Mouse (Mus musculus): ENCODE measurements around the gene Stk11ip.

DNA sequence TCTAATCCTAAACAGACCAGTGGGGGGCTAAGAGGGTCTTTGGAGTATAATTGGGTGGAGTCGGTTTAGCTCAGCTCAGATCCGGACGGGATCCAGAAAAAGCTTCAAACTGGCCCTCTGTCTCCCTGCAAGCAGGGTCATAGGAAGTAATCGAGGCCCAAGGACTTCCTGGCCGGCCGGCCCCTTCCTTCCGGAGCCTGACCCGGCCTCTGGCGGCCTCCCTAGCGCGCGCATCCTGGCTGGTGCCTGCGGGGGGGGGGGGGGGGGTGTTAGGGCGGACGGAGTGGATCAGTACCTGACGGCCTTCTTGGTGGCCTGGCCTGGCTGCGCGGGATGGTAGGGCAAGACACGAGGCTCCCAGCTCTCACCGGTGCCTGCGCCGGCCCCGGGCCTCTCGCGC, 42.8 kb upstream of the Stk11ip start:
- TF ChIP-seq CTCF (IDR thresholded peaks at IDR 0.05; ENCODE audit: borderline replicate concordance, insufficient read depth, low read depth, low read length) = no peak
- TF ChIP-seq POLR2A (IDR thresholded peaks at IDR 0.05; ENCODE audit: borderline replicate concordance, insufficient read depth, low read length) = no peak
